Mouse (Mus musculus) CH12.LX (cell line): ENCODE measurements around the gene Hoxd11. TPM values are rescaled to one million over a fixed set of nuclear protein-coding genes. Genes with fewer than 3 reads are reported as not detected.
A peak's percentile ranks its signal among the peaks of the same experiment; 100 is the strongest.

Source experiments
- DNase-seq: peaks from one replicate; pipeline ENCODE4 v3.0.0-alpha.2; 2013; ENCODE audit errors: extremely low read depth
- H3K27ac ChIP-seq: 2 replicates; pipeline ENCODE4 v1.5.1; 2012; ENCODE audit warnings: low read depth, mild to moderate bottlenecking, control low read depth, moderate library complexity; ENCODE audit not compliant: insufficient read depth
- H3K27me3 ChIP-seq: replicated peaks from 2 replicates; pipeline ENCODE3; 2012; ENCODE audit warnings: inconsistent platforms
- H3K36me3 ChIP-seq, 2 experiments: replicated peaks in 1 of 2; 2 replicates each; pipeline versions ENCODE3 to v1.6.1; 2012; ENCODE audit warnings: inconsistent platforms in 1 of 2, low read length in 1 of 2, mild to moderate bottlenecking in 1 of 2, mixed read lengths in 1 of 2, moderate library complexity in 1 of 2; ENCODE audit not compliant: control insufficient read depth in 1 of 2, insufficient read depth in 1 of 2
- H3K4me1 ChIP-seq, 2 experiments: 2 replicates each; pipeline ENCODE4 v1.6.1; 2012; ENCODE audit warnings: inconsistent platforms in 1 of 2, moderate library complexity in 1 of 2; ENCODE audit not compliant: insufficient read depth in 2 of 2, control insufficient read depth in 1 of 2
- H3K4me2 ChIP-seq: 2 replicates; pipeline ENCODE4 v1.6.1; 2012; ENCODE audit warnings: low read depth, mild to moderate bottlenecking, control low read depth; ENCODE audit not compliant: poor library complexity, insufficient read depth, severe bottlenecking
- H3K4me3 ChIP-seq, 3 experiments: fragments of 150-350 bp in 1 of 3; sonication (generic) in 1 of 3; replicated peaks in 1 of 3; 2 replicates each; pipeline versions ENCODE3 to v1.5.1; 2011 to 2012; ENCODE audit warnings: low read depth in 2 of 3, low read length in 2 of 3, mild to moderate bottlenecking in 2 of 3, moderate library complexity in 2 of 3, control low read depth in 1 of 3, improper control_type of control experiment in 1 of 3, inconsistent platforms in 1 of 3, mixed read lengths in 1 of 3; ENCODE audit not compliant: poor library complexity in 1 of 3
- H3K79me2 ChIP-seq: replicated peaks from 2 replicates; pipeline ENCODE4 v1.6.1; 2012; ENCODE audit warnings: mild to moderate bottlenecking, moderate library complexity; ENCODE audit not compliant: control insufficient read depth, poor library complexity, insufficient read depth, severe bottlenecking; ENCODE audit errors: extremely low read depth
- H3K9ac ChIP-seq: 2 replicates; pipeline ENCODE4 v1.6.1; 2012; ENCODE audit warnings: low read depth, mild to moderate bottlenecking, control low read depth, moderate library complexity; ENCODE audit not compliant: insufficient read depth
- H3K9me3 ChIP-seq: replicated peaks from 2 replicates; pipeline ENCODE3; 2012; ENCODE audit warnings: low read length, inconsistent platforms, mixed read lengths
- CTCF ChIP-seq, 2 experiments: IDR thresholded peaks in 1 of 2; conservative IDR thresholded peaks in 1 of 2; 2 replicates each; pipeline ENCODE4 v1.5.1; 2011 to 2012; ENCODE audit warnings: low read depth in 2 of 2, low read length in 2 of 2, improper control_type of control experiment in 1 of 2, inconsistent platforms in 1 of 2, mild to moderate bottlenecking in 1 of 2, moderate library complexity in 1 of 2
- ELF1 ChIP-seq: IDR thresholded peaks from 2 replicates; pipeline ENCODE4 v1.6.1; 2014; ENCODE audit warnings: low read depth, mild to moderate bottlenecking, inconsistent platforms, low read length, improper control_type of control experiment
- EP300 ChIP-seq: IDR thresholded peaks from 2 replicates; pipeline ENCODE4 v1.6.1; 2011; ENCODE audit warnings: low read length, improper control_type of control experiment
- HCFC1 ChIP-seq: IDR thresholded peaks from 2 replicates; pipeline ENCODE4 v1.6.1; 2012; ENCODE audit warnings: low read depth, mild to moderate bottlenecking, inconsistent platforms, low read length, improper control_type of control experiment
- IRF4 ChIP-seq: IDR thresholded peaks from 2 replicates; pipeline ENCODE4 v1.6.1; 2014; ENCODE audit warnings: low read depth, mild to moderate bottlenecking, inconsistent platforms, low read length, improper control_type of control experiment
- JUN ChIP-seq: IDR thresholded peaks from 2 replicates; pipeline ENCODE4 v1.6.1; 2011; ENCODE audit warnings: low read depth, mild to moderate bottlenecking, low read length, improper control_type of control experiment, moderate library complexity; ENCODE audit not compliant: insufficient read depth
- KAT2A ChIP-seq: IDR thresholded peaks from 2 replicates; pipeline ENCODE4 v1.6.1; 2012; ENCODE audit warnings: low read length, improper control_type of control experiment, inconsistent platforms; ENCODE audit not compliant: insufficient replicate concordance
- MAFK ChIP-seq: IDR thresholded peaks from 2 replicates; pipeline ENCODE4 v1.6.1; 2011; ENCODE audit warnings: low read length, improper control_type of control experiment; ENCODE audit not compliant: insufficient replicate concordance
- MAX ChIP-seq: IDR thresholded peaks from 2 replicates; pipeline ENCODE4 v1.6.1; 2011; ENCODE audit warnings: low read length, improper control_type of control experiment
- MXI1 ChIP-seq: IDR thresholded peaks from 2 replicates; pipeline ENCODE4 v1.6.1; 2011; ENCODE audit warnings: mild to moderate bottlenecking, low read depth, low read length, improper control_type of control experiment
- POLR2AphosphoS2 ChIP-seq: IDR thresholded peaks from 2 replicates; pipeline ENCODE4 v1.6.1; 2011; ENCODE audit warnings: low read depth, low read length, improper control_type of control experiment
- TBP ChIP-seq: conservative IDR thresholded peaks from 2 replicates; pipeline ENCODE4 v1.6.1; 2011; ENCODE audit warnings: low read depth, low read length, improper control_type of control experiment
- UBTF ChIP-seq: IDR thresholded peaks from 2 replicates; pipeline ENCODE4 v1.6.1; 2012; ENCODE audit warnings: low read depth, mild to moderate bottlenecking, inconsistent platforms, low read length, improper control_type of control experiment, moderate library complexity
- USF2 ChIP-seq: conservative IDR thresholded peaks from 2 replicates; pipeline ENCODE4 v1.6.1; 2011; ENCODE audit warnings: low read depth, low read length, improper control_type of control experiment
- ZC3H11A ChIP-seq: IDR thresholded peaks from 2 replicates; pipeline ENCODE4 v1.6.1; 2012; ENCODE audit warnings: low read depth, mild to moderate bottlenecking, inconsistent platforms, low read length, improper control_type of control experiment
- ZNF384 ChIP-seq: IDR thresholded peaks from 2 replicates; pipeline ENCODE4 v1.6.1; 2012; ENCODE audit warnings: low read depth, low read length, improper control_type of control experiment, inconsistent platforms
- dilution Hi-C: fragments of 300-500 bp; cut with MboI; formaldehyde crosslinking; loops from 2 replicates; pipeline ENCODE4 v1.14.3; 2020; ENCODE audit warnings: low sequenced_read_pairs; ENCODE audit not compliant: extremely low pct_unique_long_range_greater_than_20kb, extremely low pct_ligation_motif_present
- in situ Hi-C: fragments of 300-500 bp; cut with MboI; formaldehyde crosslinking; loops from 3 replicates; pipeline ENCODE4 v1.14.3; 2019; ENCODE audit warnings: low sequenced_read_pairs, low pct_ligation_motif_present, low pct_unique_long_range_greater_than_20kb, mixed read lengths
- polyA plus RNA-seq: library from polyadenylated mRNA; unstranded; fragments of >175 nt; gene quantifications from 2 replicates; pipeline ENCODE4 v1.2.1, GENCODE M21; 2012; ENCODE audit warnings: low read depth; ENCODE audit not compliant: insufficient read length
- total RNA-seq, 2 experiments: library from RNA; depleted of rRNA; stranded (reverse); fragments of 300-350 nt in 1 of 2; fragments of >200 nt in 1 of 2; gene quantifications; 2 replicates each; pipeline ENCODE4 v1.2.3; 2012 to 2014

Gene Hoxd11
- total and polyA plus RNA-seq, 3 experiments: not detected

GRCm38 (mm10) chr2:74728303-74728680 is 48.9 kb downstream of the Hoxd11 start:
- TF ChIP-seq ELF1 (no peak), EP300 (no peak), USF2 (no peak), KAT2A (no peak), HCFC1 (no peak), MAX (no peak), ZNF384 (no peak), TBP (no peak), ZC3H11A (no peak), UBTF (no peak), POLR2AphosphoS2 (no peak), MAFK (no peak), MXI1 (no peak), CTCF (conservative IDR thresholded peaks at IDR 0.05 in 1 of 2, IDR thresholded peaks at IDR 0.05 in 1 of 2; ENCODE audit: low read depth in 2 of 2, low read length in 2 of 2) (no peak)
- Histone ChIP-seq H3K9me3 (peaks cover 6% of the 10 kb centered on the region), H3K9ac (no peak overlapping the region), H3K27me3 (no peaks in the 10 kb centered on the region), H3K36me3 (peaks cover 28 to 32% of the 10 kb centered on the region in 2 experiments), H3K79me2 (peaks cover 65% of the 10 kb centered on the region), H3K4me3 (no peak overlapping the region), H3K4me2 (no peak overlapping the region), H3K4me1 (peaks cover 4 to 51% of the 10 kb centered on the region in 2 experiments; a peak in 2 of 4 replicates), H3K27ac (no peak overlapping the region)
- dilution Hi-C loops (no loop called here), in situ Hi-C loops (loop anchor here (10.0 kb wide), 1 partner anchor 327 kb away; no protein-coding TSS in a partner anchor)
- no peak for DNase-seq

GRCm38 (mm10) chr2:74730331-74730730 is 51.0 kb downstream of the Hoxd11 start:
- TF ChIP-seq IRF4 (0 out of 2 replicates have a peak, but pooled peaks have one; percentile 20), JUN (no peak)
- TF ChIP-seq, all 38 proteins: peak for 1
- Histone ChIP-seq H3K36me3 (peaks cover 29 to 40% of the 10 kb centered on the region in 2 experiments), H3K27me3 (no peaks in the 10 kb centered on the region), H3K79me2 (peaks cover 46% of the 10 kb centered on the region), H3K9ac (0 out of 2 replicates have a peak overlapping the region, but pooled peaks have one; percentile 20), H3K4me1 (peaks cover 4 to 58% of the 10 kb centered on the region in 2 experiments; a peak in 2 of 4 replicates), H3K9me3 (peaks cover 9% of the 10 kb centered on the region), H3K27ac (peak overlapping the region; percentile 84), H3K4me3 (no peak overlapping the region), H3K4me2 (peak overlapping the region; percentile 81)
- DNase-seq: no peak
- in situ Hi-C loops: no loop called here
- dilution Hi-C loops: no loop called here
